Mouse (Mus musculus) cortical plate, adult 2 months (tissue): ENCODE data around the gene Ctso.

ENCODE experiments used
- CTCF ChIP-seq: fragments of 200-500 bp; IDR thresholded peaks from 2 replicates; pipeline ENCODE4 v1.5.1; 2011; ENCODE audit warnings: mild to moderate bottlenecking, control low read depth, low read length; ENCODE audit not compliant: insufficient read depth; ENCODE audit errors: extremely low read depth
- POLR2A ChIP-seq: fragments of 200-500 bp; IDR thresholded peaks from 2 replicates; pipeline ENCODE4 v1.6.1; 2011; ENCODE audit warnings: mild to moderate bottlenecking, low read length, control low read depth; ENCODE audit not compliant: insufficient read depth; ENCODE audit errors: extremely low read depth

DNA sequence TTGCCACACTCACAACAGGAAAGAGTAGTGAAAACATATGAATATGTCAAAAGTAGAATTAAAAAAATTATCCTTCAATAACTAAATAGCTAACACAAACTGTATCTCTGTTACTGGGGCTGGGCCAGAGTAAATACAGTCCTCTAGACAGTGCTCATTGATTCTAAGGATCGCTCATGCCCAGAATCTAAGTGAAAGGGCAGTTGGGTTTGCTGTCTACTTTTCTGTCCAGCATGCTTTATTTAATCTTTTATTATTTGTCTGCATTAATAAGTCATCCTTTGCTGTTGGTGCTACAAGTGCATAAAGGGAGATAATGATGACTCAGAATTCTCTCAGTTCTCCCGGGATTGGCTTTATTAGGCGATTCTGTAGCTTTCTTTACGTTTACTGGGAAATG lies 63.0 kb downstream of the Ctso start:
- TF ChIP-seq CTCF, result no peak
- no peak for TF ChIP-seq POLR2A
